Mouse (Mus musculus): ENCODE data around the gene Mpzl2. TPM values are rescaled to one million over a fixed set of nuclear protein-coding genes. Genes with fewer than 3 reads are reported as not detected.
A peak's percentile ranks its signal among the peaks of the same experiment; 100 is the strongest.

Gene Mpzl2
- total and polyA plus RNA-seq, 3 experiments, result 0.08 to 0.39 TPM; not detected in 1

- no peak overlapping the region for H3K9ac ChIP-seq (ENCODE audit: control insufficient read depth, low read depth, low read length, poor library complexity, severe bottlenecking)
- no peak overlapping the region for H3K27ac ChIP-seq (ENCODE audit: control insufficient read depth, low read depth, low read length)
- no peak overlapping the region for H3K4me3 ChIP-seq (ENCODE audit: control insufficient read depth in 1 of 2, insufficient read depth in 1 of 2, low read depth in 2 of 2, low read length in 2 of 2)
- TF ChIP-seq UBTF (IDR thresholded peaks at IDR 0.05; ENCODE audit: borderline replicate concordance, insufficient read depth, low read depth, low read length), result no peak
- no peak for TF ChIP-seq USF1 (IDR thresholded peaks at IDR 0.05; ENCODE audit: low read depth, low read length)
- no peak for TF ChIP-seq ETS1 (IDR thresholded peaks at IDR 0.05; ENCODE audit: low read depth, low read length)
- TF ChIP-seq E2F4 (IDR thresholded peaks at IDR 0.05; ENCODE audit: borderline replicate concordance, low read depth, low read length), result no peak
- TF ChIP-seq ZKSCAN1 (IDR thresholded peaks at IDR 0.05; ENCODE audit: low read depth, low read length), result no peak
- 0 out of 2 replicates have a peak, but pooled peaks have one; percentile 38 for TF ChIP-seq GATA1 (IDR thresholded peaks at IDR 0.05; ENCODE audit: low read depth, low read length)
- 0 out of 4 replicates have a peak, but pooled peaks cover 0 to 4% of the 10 kb centered on the region in 2 experiments for H3K4me1 ChIP-seq (ENCODE audit: control insufficient read depth in 1 of 2, insufficient read depth in 2 of 2, low read length in 2 of 2)
- H3K79me2 ChIP-seq (ENCODE audit: control insufficient read depth, insufficient read depth, low read length, poor library complexity), result no peaks in the 10 kb centered on the region
- DNase-seq (ENCODE audit: low read depth, low spot score), result no peak
- H3K9me3 ChIP-seq (replicated peaks; ENCODE audit: insufficient read depth, low read length), result no peaks in the 10 kb centered on the region
- H3K27me3 ChIP-seq (ENCODE audit: control insufficient read depth in 1 of 2, insufficient read depth in 2 of 2, low read length in 2 of 2), result peaks cover 7 to 9% of the 10 kb centered on the region in 2 experiments
- H3K36me3 ChIP-seq (ENCODE audit: control insufficient read depth in 1 of 2, insufficient read depth in 2 of 2, low read length in 2 of 2), result 0 out of 4 replicates have a peak, but pooled peaks cover 0 to 4% of the 10 kb centered on the region in 2 experiments
These were observed 63.8 kb downstream of the Mpzl2 start for GRCm38 (mm10) chr9:45103211-45103979.

Other genes starting within 250 kb of the Mpzl2 start
- gene Tmem25, start 240.5 kb upstream of the Mpzl2 start, total RNA-seq (2012; rRNA removed), result 0.12 TPM in 1 of 2 replicates, not detected in the other
- under 1 TPM in 1 of 2 experiments, not detected in 1; 0.67 TPM for gene Tmem25, start 240.5 kb upstream of the Mpzl2 start, polyA plus RNA-seq (2012; ENCODE audit: insufficient read depth in 1 of 2, insufficient read length in 2 of 2, low read depth in 1 of 2, low replicate concordance in 2 of 2, missing spikeins in 1 of 2)
- gene Ttc36, start 236.7 kb upstream of the Mpzl2 start, total RNA-seq (2012; rRNA removed), result 0.20 TPM in 1 of 2 replicates, not detected in the other
- gene Ttc36, start 236.7 kb upstream of the Mpzl2 start, polyA plus RNA-seq (2012; ENCODE audit: insufficient read depth in 1 of 2, insufficient read length in 2 of 2, low read depth in 1 of 2, low replicate concordance in 2 of 2, missing spikeins in 1 of 2), result under 1 TPM in 1 of 2 experiments, not detected in 1; 0.49 TPM
- 4.7 and 6.2 TPM in 2 replicates for gene Kmt2a, start 158.5 kb upstream of the Mpzl2 start, total RNA-seq (2012; rRNA removed)
- gene Kmt2a, start 158.5 kb upstream of the Mpzl2 start, polyA plus RNA-seq (2012; ENCODE audit: insufficient read depth in 1 of 2, insufficient read length in 2 of 2, low read depth in 1 of 2, low replicate concordance in 2 of 2, missing spikeins in 1 of 2), result 10 to 100 TPM; 11.7 to 27.3 TPM
- 719 and 722 TPM in 2 replicates for gene Atp5l, start 119.1 kb upstream of the Mpzl2 start, total RNA-seq (2012; rRNA removed)
- gene Atp5l, start 119.1 kb upstream of the Mpzl2 start, polyA plus RNA-seq (2012; ENCODE audit: insufficient read depth in 1 of 2, insufficient read length in 2 of 2, low read depth in 1 of 2, low replicate concordance in 2 of 2, missing spikeins in 1 of 2), result 100 to 1,000 TPM in 1 of 2 experiments, not detected in 1; 320 TPM
- gene Ube4a, start 74.2 kb upstream of the Mpzl2 start, total RNA-seq (2012; rRNA removed), result 23.3 and 24.2 TPM in 2 replicates
- 10 to 100 TPM; 32.8 to 37.9 TPM for gene Ube4a, start 74.2 kb upstream of the Mpzl2 start, polyA plus RNA-seq (2012; ENCODE audit: insufficient read depth in 1 of 2, insufficient read length in 2 of 2, low read depth in 1 of 2, low replicate concordance in 2 of 2, missing spikeins in 1 of 2)
- 0.35 and 0.42 TPM in 2 replicates for gene Cd3g, start 59.4 kb upstream of the Mpzl2 start, total RNA-seq (2012; rRNA removed)
- gene Cd3g, start 59.4 kb upstream of the Mpzl2 start, polyA plus RNA-seq (2012; ENCODE audit: insufficient read depth in 1 of 2, insufficient read length in 2 of 2, low read depth in 1 of 2, low replicate concordance in 2 of 2, missing spikeins in 1 of 2), result under 1 TPM in 1 of 2 experiments, not detected in 1; 0.47 TPM
- 0.10 TPM in 1 of 2 replicates, not detected in the other for gene Cd3d, start 58.0 kb upstream of the Mpzl2 start, total RNA-seq (2012; rRNA removed)
- not detected for gene Cd3d, start 58.0 kb upstream of the Mpzl2 start, polyA plus RNA-seq (2012; ENCODE audit: insufficient read depth in 1 of 2, insufficient read length in 2 of 2, low read depth in 1 of 2, low replicate concordance in 2 of 2, missing spikeins in 1 of 2)
- gene Cd3e, start 30.2 kb upstream of the Mpzl2 start, total RNA-seq (2012; rRNA removed), result not detected in 2 replicates
- not detected for gene Cd3e, start 30.2 kb upstream of the Mpzl2 start, polyA plus RNA-seq (2012; ENCODE audit: insufficient read depth in 1 of 2, insufficient read length in 2 of 2, low read depth in 1 of 2, low replicate concordance in 2 of 2, missing spikeins in 1 of 2)
- gene Mpzl3, start 15.4 kb downstream of the Mpzl2 start, total RNA-seq (2012; rRNA removed), result not detected in 2 replicates
- gene Mpzl3, start 15.4 kb downstream of the Mpzl2 start, polyA plus RNA-seq (2012; ENCODE audit: insufficient read depth in 1 of 2, insufficient read length in 2 of 2, low read depth in 1 of 2, low replicate concordance in 2 of 2, missing spikeins in 1 of 2), result not detected
- not detected in 2 replicates for gene Jaml, start 39.4 kb downstream of the Mpzl2 start, total RNA-seq (2012; rRNA removed)
- not detected for gene Jaml, start 39.4 kb downstream of the Mpzl2 start, polyA plus RNA-seq (2012; ENCODE audit: insufficient read depth in 1 of 2, insufficient read length in 2 of 2, low read depth in 1 of 2, low replicate concordance in 2 of 2, missing spikeins in 1 of 2)
- not detected in 2 replicates for gene Scn2b, start 78.0 kb downstream of the Mpzl2 start, total RNA-seq (2012; rRNA removed)
- gene Scn2b, start 78.0 kb downstream of the Mpzl2 start, polyA plus RNA-seq (2012; ENCODE audit: insufficient read depth in 1 of 2, insufficient read length in 2 of 2, low read depth in 1 of 2, low replicate concordance in 2 of 2, missing spikeins in 1 of 2), result not detected
- gene Scn4b, start 98.6 kb downstream of the Mpzl2 start, total RNA-seq (2012; rRNA removed), result not detected in 2 replicates
- gene Scn4b, start 98.6 kb downstream of the Mpzl2 start, polyA plus RNA-seq (2012; ENCODE audit: insufficient read depth in 1 of 2, insufficient read length in 2 of 2, low read depth in 1 of 2, low replicate concordance in 2 of 2, missing spikeins in 1 of 2), result not detected
- not detected in 2 replicates for gene BC049352, start 142.2 kb downstream of the Mpzl2 start, total RNA-seq (2012; rRNA removed)
- gene BC049352, start 142.2 kb downstream of the Mpzl2 start, polyA plus RNA-seq (2012; ENCODE audit: insufficient read depth in 1 of 2, insufficient read length in 2 of 2, low read depth in 1 of 2, low replicate concordance in 2 of 2, missing spikeins in 1 of 2), result not detected
- gene Tmprss4, start 164.3 kb downstream of the Mpzl2 start, total RNA-seq (2012; rRNA removed), result not detected in 2 replicates
- not detected for gene Tmprss4, start 164.3 kb downstream of the Mpzl2 start, polyA plus RNA-seq (2012; ENCODE audit: insufficient read depth in 1 of 2, insufficient read length in 2 of 2, low read depth in 1 of 2, low replicate concordance in 2 of 2, missing spikeins in 1 of 2)
- not detected in 2 replicates for gene Il10ra, start 229.3 kb downstream of the Mpzl2 start, total RNA-seq (2012; rRNA removed)
- gene Il10ra, start 229.3 kb downstream of the Mpzl2 start, polyA plus RNA-seq (2012; ENCODE audit: insufficient read depth in 1 of 2, insufficient read length in 2 of 2, low read depth in 1 of 2, low replicate concordance in 2 of 2, missing spikeins in 1 of 2), result not detected